Mouse (Mus musculus): ENCODE measurements around the gene Olfr281. TPM values are rescaled to one million over a fixed set of nuclear protein-coding genes. Genes with fewer than 3 reads are reported as not detected.

Olfr281 gene
- total and polyA plus RNA-seq, 3 experiments, result 0.08 to 0.40 TPM; not detected in 1

GRCm38 (mm10) chr15:98491332-98491731 is 38.9 kb downstream of the Olfr281 start:
- no peak overlapping the region for H3K27ac ChIP-seq (ENCODE audit: control insufficient read depth, low read depth, low read length)
- peaks cover 7 to 12% of the 10 kb centered on the region in 2 experiments for H3K27me3 ChIP-seq (ENCODE audit: control insufficient read depth in 1 of 2, insufficient read depth in 2 of 2, low read length in 2 of 2)
- no peak overlapping the region for H3K9ac ChIP-seq (ENCODE audit: control insufficient read depth, low read depth, low read length, poor library complexity, severe bottlenecking)
- no peaks in the 10 kb centered on the region for H3K9me3 ChIP-seq (replicated peaks; ENCODE audit: insufficient read depth, low read length)
- H3K4me1 ChIP-seq (ENCODE audit: control insufficient read depth in 1 of 2, insufficient read depth in 2 of 2, low read length in 2 of 2), result peaks cover 1 to 6% of the 10 kb centered on the region in 2 experiments; a peak in 3 of 4 replicates
- H3K4me3 ChIP-seq (ENCODE audit: control insufficient read depth in 1 of 2, insufficient read depth in 1 of 2, low read depth in 2 of 2, low read length in 2 of 2), result no peak overlapping the region
- H3K79me2 ChIP-seq (ENCODE audit: control insufficient read depth, insufficient read depth, low read length, poor library complexity), result no peaks in the 10 kb centered on the region
- peak in 1 of 2 experiments; percentile 20; a peak in 1 of 4 replicates for TF ChIP-seq EP300 (IDR thresholded peaks at IDR 0.05; ENCODE audit: low read depth in 1 of 2, low read length in 2 of 2)
- peak; percentile 77 for TF ChIP-seq RCOR1 (IDR thresholded peaks at IDR 0.05; ENCODE audit: low read depth, low read length)
- TF ChIP-seq ETS1 (IDR thresholded peaks at IDR 0.05; ENCODE audit: low read depth, low read length), result no peak
- no peak for TF ChIP-seq MAX (IDR thresholded peaks at IDR 0.05; ENCODE audit: low read length)
- DNase-seq (ENCODE audit: low read depth, low spot score), result no peak
- H3K36me3 ChIP-seq (ENCODE audit: control insufficient read depth in 1 of 2, insufficient read depth in 2 of 2, low read length in 2 of 2), result peaks cover 0 to 3% of the 10 kb centered on the region in 2 experiments; a peak in 2 of 4 replicates

GRCm38 (mm10) chr15:98492102-98492501 is 39.7 kb downstream of the Olfr281 start, which contains the start of gene Olfr279:
Olfr279 (plus strand) TSS chr15:98492402.
- no peak for TF ChIP-seq CTCF (IDR thresholded peaks at IDR 0.05 in 2 of 3, conservative IDR thresholded peaks at IDR 0.05 in 1 of 3; ENCODE audit: control insufficient read depth in 1 of 3, insufficient read depth in 1 of 3, low read depth in 2 of 3, low read length in 3 of 3, poor library complexity in 1 of 3, severe bottlenecking in 1 of 3)
- no peak for TF ChIP-seq CHD1 (IDR thresholded peaks at IDR 0.05; ENCODE audit: low read depth, low read length)
- TF ChIP-seq E2F4 (IDR thresholded peaks at IDR 0.05; ENCODE audit: borderline replicate concordance, low read depth, low read length), result no peak
- TF ChIP-seq NELFE (IDR thresholded peaks at IDR 0.05; ENCODE audit: low read depth, low read length), result no peak
- DNase-seq (ENCODE audit: low read depth, low spot score), result no peak
- H3K9me3 ChIP-seq (replicated peaks; ENCODE audit: insufficient read depth, low read length), result no peaks in the 10 kb centered on the region
- no peaks in the 10 kb centered on the region for H3K79me2 ChIP-seq (ENCODE audit: control insufficient read depth, insufficient read depth, low read length, poor library complexity)
- H3K9ac ChIP-seq (ENCODE audit: control insufficient read depth, low read depth, low read length, poor library complexity, severe bottlenecking), result no peak within 1 kb of the TSS
- H3K36me3 ChIP-seq (ENCODE audit: control insufficient read depth in 1 of 2, insufficient read depth in 2 of 2, low read length in 2 of 2), result no peaks in the 10 kb centered on the region
- peaks cover 7 to 12% of the 10 kb centered on the region in 2 experiments for H3K27me3 ChIP-seq (ENCODE audit: control insufficient read depth in 1 of 2, insufficient read depth in 2 of 2, low read length in 2 of 2)
- no peak within 1 kb of the TSS for H3K27ac ChIP-seq (ENCODE audit: control insufficient read depth, low read depth, low read length)
- 0 out of 4 replicates have a peak, but pooled peaks cover 0 to 2% of the 10 kb centered on the region in 2 experiments for H3K4me1 ChIP-seq (ENCODE audit: control insufficient read depth in 1 of 2, insufficient read depth in 2 of 2, low read length in 2 of 2)
- H3K4me3 ChIP-seq (ENCODE audit: control insufficient read depth in 1 of 2, insufficient read depth in 1 of 2, low read depth in 2 of 2, low read length in 2 of 2), result no peak within 1 kb of the TSS

DNA sequence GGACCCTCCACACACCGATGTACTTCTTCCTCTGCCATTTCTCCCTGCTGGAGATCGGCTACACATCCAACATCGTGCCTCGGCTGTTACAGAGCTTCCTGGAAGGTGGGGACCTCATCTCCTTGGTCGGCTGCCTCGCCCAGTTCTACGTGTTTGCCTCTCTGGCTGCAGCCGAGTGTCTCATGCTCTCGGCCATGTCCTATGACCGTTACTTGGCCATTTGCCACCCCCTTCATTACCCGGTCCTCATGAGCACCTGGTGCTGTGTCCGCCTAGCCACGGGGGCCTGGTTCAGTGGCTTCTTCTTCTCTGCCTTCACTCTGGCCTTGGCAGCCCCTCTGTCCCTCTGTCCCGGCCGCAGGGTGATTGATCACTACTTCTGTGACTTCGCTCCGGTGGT is 45.2 kb downstream of the Olfr281 start:
- H3K27me3 ChIP-seq (ENCODE audit: control insufficient read depth in 1 of 2, insufficient read depth in 2 of 2, low read length in 2 of 2), result peaks cover 19 to 32% of the 10 kb centered on the region in 2 experiments
- no peaks in the 10 kb centered on the region for H3K4me1 ChIP-seq (ENCODE audit: control insufficient read depth in 1 of 2, insufficient read depth in 2 of 2, low read length in 2 of 2)
- DNase-seq (ENCODE audit: low read depth, low spot score), result no peak
- no peaks in the 10 kb centered on the region for H3K36me3 ChIP-seq (ENCODE audit: control insufficient read depth in 1 of 2, insufficient read depth in 2 of 2, low read length in 2 of 2)
- no peaks in the 10 kb centered on the region for H3K9me3 ChIP-seq (replicated peaks; ENCODE audit: insufficient read depth, low read length)
- H3K79me2 ChIP-seq (ENCODE audit: control insufficient read depth, insufficient read depth, low read length, poor library complexity), result no peaks in the 10 kb centered on the region
- H3K9ac ChIP-seq (ENCODE audit: control insufficient read depth, low read depth, low read length, poor library complexity, severe bottlenecking), result no peak overlapping the region
- no peak for TF ChIP-seq MAX (IDR thresholded peaks at IDR 0.05; ENCODE audit: low read length)
- TF ChIP-seq ZKSCAN1 (IDR thresholded peaks at IDR 0.05; ENCODE audit: low read depth, low read length), result no peak
- TF ChIP-seq ELF1 (IDR thresholded peaks at IDR 0.05; ENCODE audit: low read depth, low read length), result no peak
- no peak for TF ChIP-seq POLR2AphosphoS2 (IDR thresholded peaks at IDR 0.05; ENCODE audit: low read length)
- TF ChIP-seq MXI1 (IDR thresholded peaks at IDR 0.05; ENCODE audit: low read depth, low read length), result no peak
- no peak for TF ChIP-seq CHD1 (IDR thresholded peaks at IDR 0.05; ENCODE audit: low read depth, low read length)
- TF ChIP-seq ZC3H11A (IDR thresholded peaks at IDR 0.05; ENCODE audit: low read depth, low read length), result no peak
- TF ChIP-seq POLR2AphosphoS5 (IDR thresholded peaks at IDR 0.05; ENCODE audit: borderline replicate concordance, low read depth, low read length), result no peak
- no peak for TF ChIP-seq ETS1 (IDR thresholded peaks at IDR 0.05; ENCODE audit: low read depth, low read length)
- no peak for TF ChIP-seq POLR2A (IDR thresholded peaks at IDR 0.05; ENCODE audit: control insufficient read depth in 1 of 2, insufficient read depth in 1 of 2, low read depth in 1 of 2, low read length in 2 of 2, poor library complexity in 1 of 2)
- no peak overlapping the region for H3K4me3 ChIP-seq (ENCODE audit: control insufficient read depth in 1 of 2, insufficient read depth in 1 of 2, low read depth in 2 of 2, low read length in 2 of 2)
- no peak overlapping the region for H3K27ac ChIP-seq (ENCODE audit: control insufficient read depth, low read depth, low read length)

Measured in MEL (cell line).